Mouse (Mus musculus) midbrain, embryonic 15.5 days (tissue): ENCODE measurements around the gene Sympk. TPM values are rescaled to one million over a fixed set of nuclear protein-coding genes. Genes with fewer than 3 reads are reported as not detected.

Experiments
- microRNA-seq: library from miRNA; unstranded; fragments of <30 nt; microRNA quantifications from one replicate; pipeline ENCODE4, GENCODE M21; 2016
- polyA plus RNA-seq: library from polyadenylated mRNA; unstranded; fragments of >200 nt; fragmentation: Nextera tagmentation; extraction: Ambion mirVana; gene quantifications from 2 replicates; pipeline ENCODE4 v1.2.1, GENCODE M21; 2015

The Sympk gene
- polyA plus RNA-seq, 1 experiment from 2014 or later, result 32.7 TPM

Small RNAs within 50 kb of the gene (microRNA-seq; reads per million reads assigned to microRNA genes)
- gene Mir3100, result 0.74 reads per million

Other genes starting within 250 kb of the Sympk start
- not detected in 2 replicates for gene Psg19, start 225.9 kb upstream of the Sympk start, polyA plus RNA-seq
- gene Psg17, start 202.8 kb upstream of the Sympk start, polyA plus RNA-seq, result not detected in 2 replicates
- gene Mill2, start 184.4 kb upstream of the Sympk start, polyA plus RNA-seq, result 0.73 and 0.85 TPM in 2 replicates
- 27.0 and 27.3 TPM in 2 replicates for gene Pglyrp1, start 153.0 kb upstream of the Sympk start, polyA plus RNA-seq
- gene Ccdc61, start 114.0 kb upstream of the Sympk start, polyA plus RNA-seq, result 24.6 and 25.8 TPM in 2 replicates
- gene Nova2, start 98.5 kb upstream of the Sympk start, polyA plus RNA-seq, result 15.2 and 15.9 TPM in 2 replicates
- 0.80 and 1.0 TPM in 2 replicates for gene Nanos2, start 37.0 kb upstream of the Sympk start, polyA plus RNA-seq
- gene Mypop, start 33.1 kb upstream of the Sympk start, polyA plus RNA-seq, result 5.8 and 6.2 TPM in 2 replicates
- gene Irf2bp1, start 20.3 kb upstream of the Sympk start, polyA plus RNA-seq, result 33.4 and 40.2 TPM in 2 replicates
- gene Foxa3, start 839 bp upstream of the Sympk start, polyA plus RNA-seq, result not detected in 2 replicates
- 0.15 and 0.37 TPM in 2 replicates for gene Rsph6a, start 30.3 kb downstream of the Sympk start, polyA plus RNA-seq
- 34.2 and 40.9 TPM in 2 replicates for gene Dmwd, start 51.9 kb downstream of the Sympk start, polyA plus RNA-seq
- gene Dmpk, start 59.5 kb downstream of the Sympk start, polyA plus RNA-seq, result 10.8 and 13.9 TPM in 2 replicates
- 2.1 and 2.2 TPM in 2 replicates for gene Six5, start 70.2 kb downstream of the Sympk start, polyA plus RNA-seq
- 6.9 and 7.3 TPM in 2 replicates for gene Gm4969, start 94.0 kb downstream of the Sympk start, polyA plus RNA-seq
- gene Fbxo46, start 95.5 kb downstream of the Sympk start, polyA plus RNA-seq, result 21.1 and 21.4 TPM in 2 replicates
- 26.4 and 27.0 TPM in 2 replicates for gene Qpctl, start 124.9 kb downstream of the Sympk start, polyA plus RNA-seq
- 109 and 112 TPM in 2 replicates for gene Snrpd2, start 125.3 kb downstream of the Sympk start, polyA plus RNA-seq
- 3.5 and 4.3 TPM in 2 replicates for gene Gipr, start 141.8 kb downstream of the Sympk start, polyA plus RNA-seq
- 8.9 and 10.8 TPM in 2 replicates for gene Eml2, start 152.0 kb downstream of the Sympk start, polyA plus RNA-seq
- gene Gpr4, start 188.2 kb downstream of the Sympk start, polyA plus RNA-seq, result 3.5 and 4.0 TPM in 2 replicates
- gene Opa3, start 204.0 kb downstream of the Sympk start, polyA plus RNA-seq, result 37.9 and 41.1 TPM in 2 replicates
- 35.9 and 37.4 TPM in 2 replicates for gene Vasp, start 247.4 kb downstream of the Sympk start, polyA plus RNA-seq